Mouse (Mus musculus): ENCODE measurements around the gene Dst. TPM values are rescaled to one million over a fixed set of nuclear protein-coding genes. Genes with fewer than 3 reads are reported as not detected.

Dst gene
- polyA plus RNA-seq, 1 experiment from 2014 or later, result 5.9 TPM

DNA sequence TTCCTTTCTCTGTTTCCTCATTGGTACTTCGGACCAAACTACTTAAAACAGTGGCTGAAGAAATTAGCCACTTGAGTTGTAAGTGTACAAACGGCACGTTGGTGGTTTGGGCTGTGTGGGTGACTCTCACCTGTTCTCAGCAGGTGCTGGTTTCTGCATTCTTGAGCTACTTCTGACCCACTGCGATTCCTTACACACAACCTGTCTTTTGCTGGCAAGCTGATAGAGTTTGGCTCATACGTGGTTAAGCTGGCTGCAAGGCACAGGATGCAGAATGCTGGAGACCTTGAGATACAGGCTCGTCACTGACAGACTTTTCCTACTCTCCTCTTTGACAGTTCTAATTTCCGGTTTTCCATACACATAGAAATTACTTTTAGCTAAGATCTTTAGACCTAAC lies 19.4 kb downstream of the Dst start:
- H3K27me3 ChIP-seq, result no peaks in the 10 kb centered on the region
- H3K4me2 ChIP-seq, result no peak overlapping the region
- H3K36me3 ChIP-seq (replicated peaks), result no peaks in the 10 kb centered on the region
- no peak overlapping the region for H3K27ac ChIP-seq (replicated peaks)
- no peaks in the 10 kb centered on the region for H3K9me3 ChIP-seq (replicated peaks)
- 0 out of 2 replicates have a peak, but pooled peaks cover 2% of the 10 kb centered on the region for H3K4me1 ChIP-seq (replicated peaks)
- H3K9ac ChIP-seq, result no peak overlapping the region
- H3K4me3 ChIP-seq (replicated peaks), result no peak overlapping the region
- WGBS (ENCODE audit: insufficient replicate concordance), result 64% methylated on average over 7 of the region's 7 CpGs
- no peak for ATAC-seq (ENCODE audit: insufficient read depth)

DNA sequence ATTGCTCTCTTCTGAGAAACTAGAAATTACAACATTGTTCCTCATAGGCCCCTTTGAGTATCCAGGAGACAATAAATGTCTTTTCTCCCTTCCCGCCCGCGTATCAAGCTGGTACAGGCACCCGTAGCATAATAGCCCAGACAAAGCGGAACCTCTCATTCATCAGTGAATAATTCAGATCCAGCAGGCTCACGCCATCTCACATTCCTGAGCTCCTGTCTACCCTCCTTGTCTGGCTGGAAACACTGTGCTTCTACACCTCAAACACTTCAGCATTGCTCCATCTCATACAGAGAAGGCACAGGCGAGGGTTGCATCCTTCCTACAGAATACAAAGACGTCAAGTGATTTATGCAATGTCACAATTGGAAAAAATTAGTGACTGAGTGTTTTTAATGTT lies 23.8 kb downstream of the Dst start:
- Histone ChIP-seq H3K4me2 (no peak overlapping the region), H3K27me3 (no peaks in the 10 kb centered on the region), H3K4me1 (replicated peaks) (0 out of 2 replicates have a peak, but pooled peaks cover 2% of the 10 kb centered on the region), H3K27ac (replicated peaks) (no peak overlapping the region), H3K36me3 (replicated peaks) (no peaks in the 10 kb centered on the region), H3K9ac (no peak overlapping the region), H3K4me3 (replicated peaks) (no peak overlapping the region), H3K9me3 (replicated peaks) (no peaks in the 10 kb centered on the region)
- WGBS (ENCODE audit: insufficient replicate concordance), result 75% methylated on average over 8 of the region's 8 CpGs
- ATAC-seq (ENCODE audit: insufficient read depth), result no peak

DNA sequence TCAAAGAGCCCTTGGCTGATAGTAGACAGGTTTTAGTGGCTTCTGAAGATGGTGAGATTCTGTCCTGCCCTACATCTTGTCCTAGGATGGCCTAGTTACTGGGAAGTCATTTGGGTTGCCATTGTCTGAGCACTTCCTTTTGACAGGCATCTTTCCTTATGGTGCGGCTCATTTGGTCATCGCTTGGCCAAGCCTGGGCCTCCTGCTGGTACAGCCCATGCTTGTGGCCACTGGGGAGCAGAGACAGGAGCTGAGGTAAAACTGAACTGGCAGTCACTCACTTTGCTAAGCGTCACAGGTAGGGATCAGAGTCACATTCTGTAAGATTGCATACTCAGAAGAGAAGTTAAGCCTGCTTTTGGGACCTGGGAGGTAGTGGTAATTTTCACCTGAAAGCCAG lies 24.2 kb downstream of the Dst start:
- WGBS (ENCODE audit: insufficient replicate concordance), result 72% methylated on average over 3 of the region's 3 CpGs
- no peak overlapping the region for H3K4me2 ChIP-seq
- no peaks in the 10 kb centered on the region for H3K27me3 ChIP-seq
- H3K36me3 ChIP-seq (replicated peaks), result no peaks in the 10 kb centered on the region
- H3K9ac ChIP-seq, result no peak overlapping the region
- H3K27ac ChIP-seq (replicated peaks), result no peak overlapping the region
- no peak for ATAC-seq (ENCODE audit: insufficient read depth)
- no peaks in the 10 kb centered on the region for H3K9me3 ChIP-seq (replicated peaks)
- no peak overlapping the region for H3K4me3 ChIP-seq (replicated peaks)
- no peaks in the 10 kb centered on the region for H3K4me1 ChIP-seq (replicated peaks)

DNA sequence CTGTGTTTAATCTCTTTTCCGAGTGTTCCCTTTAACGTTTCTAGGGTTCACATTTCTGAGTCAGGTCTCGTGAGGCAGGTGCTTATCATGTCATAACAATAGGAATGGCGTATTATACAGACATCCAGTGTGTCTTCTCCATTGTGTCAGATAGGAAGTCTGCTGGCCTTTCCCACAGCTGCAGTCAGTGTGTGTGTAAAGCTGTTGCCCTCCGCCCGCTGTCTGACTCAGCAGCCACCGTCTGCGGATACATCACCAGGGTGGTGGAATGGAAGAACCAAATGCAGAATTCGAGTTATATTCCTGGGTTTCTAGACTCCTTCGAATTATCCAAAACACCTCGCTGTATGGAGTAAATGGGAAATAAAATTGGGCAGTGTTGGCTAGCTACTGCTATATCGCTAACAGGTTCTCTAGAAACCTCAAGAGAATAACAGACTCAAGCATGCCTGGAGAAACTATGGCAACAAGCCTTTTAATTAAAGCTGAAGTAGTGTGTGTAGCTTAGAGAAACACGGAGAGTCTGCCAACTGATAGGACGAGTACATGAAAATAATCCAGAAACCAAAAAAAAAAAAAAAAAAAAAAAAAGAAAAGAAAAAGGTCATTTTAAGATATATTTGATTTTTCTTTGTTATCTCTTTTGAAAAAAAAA lies 24.9 kb downstream of the Dst start:
- no peak overlapping the region for H3K4me2 ChIP-seq
- H3K27ac ChIP-seq (replicated peaks), result no peak overlapping the region
- WGBS (ENCODE audit: insufficient replicate concordance), result 59% methylated on average over 14 of the region's 14 CpGs
- no peak overlapping the region for H3K9ac ChIP-seq
- H3K36me3 ChIP-seq (replicated peaks), result no peaks in the 10 kb centered on the region
- no peaks in the 10 kb centered on the region for H3K4me1 ChIP-seq (replicated peaks)
- no peak for ATAC-seq (ENCODE audit: insufficient read depth)
- H3K4me3 ChIP-seq (replicated peaks), result no peak overlapping the region
- H3K9me3 ChIP-seq (replicated peaks), result no peaks in the 10 kb centered on the region
- H3K27me3 ChIP-seq, result no peaks in the 10 kb centered on the region

DNA sequence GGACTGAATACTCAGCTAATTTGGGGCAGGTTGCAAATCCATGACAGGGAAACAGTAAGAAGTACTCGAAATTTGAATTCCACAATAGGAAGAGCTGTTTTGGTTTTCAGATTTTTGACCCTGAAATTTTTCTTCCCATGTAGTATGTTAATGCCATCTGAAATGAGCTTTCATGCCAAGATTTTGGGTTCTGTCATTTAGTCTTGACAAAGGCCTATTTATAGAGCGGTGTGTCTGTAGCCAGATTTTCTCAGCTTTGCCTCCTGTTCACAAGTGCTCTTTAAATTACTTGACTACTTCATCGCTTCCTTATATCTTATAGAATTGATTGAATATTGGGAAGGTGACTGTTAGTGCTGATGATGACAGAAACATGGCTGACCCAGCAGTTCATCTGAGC lies 27.9 kb downstream of the Dst start:
- Histone ChIP-seq H3K27me3 (no peaks in the 10 kb centered on the region), H3K4me1 (replicated peaks) (no peaks in the 10 kb centered on the region), H3K27ac (replicated peaks) (no peak overlapping the region), H3K9ac (no peak overlapping the region), H3K36me3 (replicated peaks) (no peaks in the 10 kb centered on the region), H3K4me2 (no peak overlapping the region), H3K9me3 (replicated peaks) (no peaks in the 10 kb centered on the region), H3K4me3 (replicated peaks) (no peak overlapping the region)
- WGBS (ENCODE audit: insufficient replicate concordance), result 53% methylated on average over 3 of the region's 3 CpGs
- no peak for ATAC-seq (ENCODE audit: insufficient read depth)

DNA sequence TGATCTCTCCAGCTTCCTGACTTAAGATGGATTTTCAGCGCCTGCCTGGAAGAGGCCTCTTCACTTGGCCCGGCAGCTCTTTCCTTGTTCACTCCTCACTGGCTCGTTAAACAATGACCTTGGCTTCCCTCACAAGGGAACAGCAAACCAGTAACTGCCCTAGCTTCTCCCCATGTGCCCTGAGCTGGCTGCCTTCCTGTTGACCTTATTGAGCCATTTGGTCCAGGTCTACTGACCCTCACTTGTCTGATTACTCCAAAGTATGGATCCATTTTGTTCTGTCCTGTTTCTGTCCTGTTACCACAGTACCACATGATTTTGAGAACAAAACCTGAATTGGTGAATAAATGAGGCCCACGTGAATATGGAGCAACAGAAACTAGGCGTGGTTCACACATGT lies 31.8 kb downstream of the Dst start:
- WGBS (ENCODE audit: insufficient replicate concordance), result 51% methylated on average over 5 of the region's 5 CpGs

DNA sequence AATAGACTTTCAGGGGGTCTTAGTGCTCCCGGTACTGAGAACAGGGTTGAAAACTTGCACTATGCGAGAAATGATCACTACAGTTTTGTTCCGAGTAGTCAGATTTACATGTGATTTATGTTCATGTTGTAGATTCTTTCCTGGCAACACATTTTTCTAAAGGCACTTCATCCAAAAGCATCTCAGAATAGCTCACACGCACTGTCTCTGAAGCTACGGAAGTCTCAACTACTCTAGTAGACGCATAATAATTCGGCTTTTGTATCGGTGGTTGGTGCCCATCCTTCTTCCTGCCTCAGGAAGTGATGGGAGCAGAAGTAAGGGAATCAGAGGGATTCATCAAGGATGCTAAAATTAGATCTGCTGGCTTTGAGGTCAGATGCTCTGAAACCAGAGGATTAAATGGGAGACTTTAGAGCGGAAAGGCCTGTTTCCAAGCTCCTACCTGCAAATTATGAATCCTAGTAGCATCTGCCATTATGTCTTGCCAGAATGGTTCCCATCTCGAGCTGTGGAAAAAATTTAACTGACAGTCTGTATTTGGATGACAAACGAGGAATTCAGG lies 32.4 kb downstream of the Dst start:
- Histone ChIP-seq H3K9ac (no peak overlapping the region), H3K9me3 (replicated peaks) (no peaks in the 10 kb centered on the region), H3K36me3 (replicated peaks) (no peaks in the 10 kb centered on the region), H3K4me3 (replicated peaks) (no peak overlapping the region), H3K27ac (replicated peaks) (no peak overlapping the region), H3K4me1 (replicated peaks) (no peaks in the 10 kb centered on the region), H3K27me3 (no peaks in the 10 kb centered on the region), H3K4me2 (no peak overlapping the region)
- no peak for ATAC-seq (ENCODE audit: insufficient read depth)
- WGBS (ENCODE audit: insufficient replicate concordance), result 65% methylated on average over 11 of the region's 11 CpGs

More for the DNA sequence above, 31.8 kb downstream of the Dst start:
- no peak overlapping the region for H3K4me3 ChIP-seq (replicated peaks)
- H3K27ac ChIP-seq (replicated peaks), result no peak overlapping the region
- no peak overlapping the region for H3K9ac ChIP-seq
- no peaks in the 10 kb centered on the region for H3K27me3 ChIP-seq
- H3K36me3 ChIP-seq (replicated peaks), result no peaks in the 10 kb centered on the region
- no peak overlapping the region for H3K4me2 ChIP-seq
- no peaks in the 10 kb centered on the region for H3K9me3 ChIP-seq (replicated peaks)
- H3K4me1 ChIP-seq (replicated peaks), result no peaks in the 10 kb centered on the region
- 0 out of 2 replicates have a peak, but pooled peaks have one; percentile 22 for ATAC-seq (ENCODE audit: insufficient read depth)

DNA sequence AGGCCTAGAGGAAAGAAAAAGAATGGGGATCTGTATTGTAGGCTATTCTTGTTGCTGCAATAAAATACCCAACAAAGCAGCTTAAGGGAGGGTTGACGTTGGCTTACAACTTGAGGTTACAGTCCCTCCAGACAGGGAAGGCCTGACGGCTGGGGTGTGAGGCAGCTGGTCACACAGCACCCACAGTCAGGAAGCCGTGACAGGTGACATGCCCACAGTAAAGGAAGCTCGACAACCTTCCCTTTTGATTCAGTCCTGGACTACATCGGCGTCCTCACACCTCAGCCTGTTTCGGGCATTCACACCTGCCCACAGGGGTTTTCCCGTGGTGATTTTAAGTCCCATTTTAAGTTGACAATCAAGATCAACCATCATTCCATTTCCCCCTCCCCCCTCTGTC lies 34.6 kb downstream of the Dst start:
- 51% methylated on average over 8 of the region's 8 CpGs for WGBS (ENCODE audit: insufficient replicate concordance)
- Histone ChIP-seq H3K9ac (no peak overlapping the region), H3K27me3 (no peaks in the 10 kb centered on the region), H3K4me3 (replicated peaks) (no peak overlapping the region), H3K9me3 (replicated peaks) (no peaks in the 10 kb centered on the region), H3K4me1 (replicated peaks) (0 out of 2 replicates have a peak, but pooled peaks cover 3% of the 10 kb centered on the region), H3K27ac (replicated peaks) (no peak overlapping the region), H3K4me2 (no peak overlapping the region), H3K36me3 (replicated peaks) (no peaks in the 10 kb centered on the region)
- no peak for ATAC-seq (ENCODE audit: insufficient read depth)

DNA sequence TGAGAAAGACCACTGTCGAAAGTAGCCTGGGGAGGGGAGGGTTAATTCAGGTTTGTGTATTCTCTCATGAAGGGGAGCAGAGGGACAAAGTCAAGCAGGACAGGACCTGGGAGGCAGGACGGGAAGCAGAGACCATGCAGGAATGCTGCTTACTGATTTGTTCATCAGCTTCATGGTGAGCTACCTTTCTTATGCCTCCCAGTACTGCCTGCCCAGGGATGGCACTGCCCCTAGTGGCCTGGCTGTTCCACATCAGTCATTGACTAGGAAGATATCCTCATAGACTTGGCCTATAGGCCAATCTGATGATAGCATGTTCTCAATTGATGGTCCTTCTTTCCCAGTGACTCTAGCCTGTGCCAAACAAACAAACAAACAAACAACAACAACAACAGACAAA lies 35.9 kb downstream of the Dst start:
- Histone ChIP-seq H3K4me1 (replicated peaks) (0 out of 2 replicates have a peak, but pooled peaks cover 5% of the 10 kb centered on the region), H3K9ac (no peak overlapping the region), H3K4me3 (replicated peaks) (no peak overlapping the region), H3K36me3 (replicated peaks) (no peaks in the 10 kb centered on the region), H3K4me2 (no peak overlapping the region), H3K27me3 (no peaks in the 10 kb centered on the region), H3K9me3 (replicated peaks) (no peaks in the 10 kb centered on the region), H3K27ac (replicated peaks) (no peak overlapping the region)
- ATAC-seq (ENCODE audit: insufficient read depth), result no peak
- 43% methylated on average over 2 of the region's 2 CpGs for WGBS (ENCODE audit: insufficient replicate concordance)

DNA sequence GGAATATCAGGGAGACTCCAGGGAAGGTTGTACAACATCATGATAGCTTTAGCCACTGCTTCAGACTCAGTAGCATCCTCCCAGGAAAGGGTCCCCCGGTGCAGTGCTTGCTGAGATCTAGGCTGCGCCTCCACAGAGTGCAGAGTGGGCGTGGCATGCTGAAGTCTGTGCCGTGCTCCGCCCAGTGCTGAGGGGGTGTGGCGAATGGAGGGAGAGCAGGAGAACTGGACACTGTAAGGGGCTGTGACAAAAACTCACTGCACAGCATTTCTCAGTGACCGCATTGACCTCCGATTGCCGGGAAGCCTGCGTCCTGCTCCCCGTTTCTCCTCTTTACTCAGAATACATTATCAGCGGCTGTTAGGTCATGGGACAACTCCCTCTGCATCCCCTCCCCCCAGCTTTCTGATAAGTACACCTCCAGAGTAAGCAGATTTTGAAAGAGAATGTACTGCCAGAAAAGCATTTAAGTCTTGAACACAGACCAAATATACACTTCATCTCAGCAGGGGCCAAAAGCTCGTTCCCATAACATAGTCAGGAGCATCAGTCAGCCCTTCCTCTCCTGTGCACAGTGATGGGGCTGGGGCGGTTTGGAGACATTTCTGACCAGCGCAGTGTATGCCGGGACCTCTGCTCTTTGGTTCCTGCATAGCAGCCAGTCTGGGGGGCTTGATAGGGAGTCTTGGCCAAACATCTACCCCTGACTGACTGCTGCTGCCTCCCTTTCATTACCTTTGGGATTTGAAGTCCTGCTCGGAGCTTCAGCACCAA lies 37.1 kb downstream of the Dst start:
- Histone ChIP-seq H3K4me2 (peak overlapping the region; percentile 38), H3K9me3 (replicated peaks) (no peaks in the 10 kb centered on the region), H3K27ac (replicated peaks) (peak overlapping the region; percentile 48; the same call in 1 of the 2 replicates), H3K36me3 (replicated peaks) (no peaks in the 10 kb centered on the region), H3K27me3 (no peaks in the 10 kb centered on the region), H3K4me1 (replicated peaks) (0 out of 2 replicates have a peak, but pooled peaks cover 5% of the 10 kb centered on the region), H3K9ac (no peak overlapping the region), H3K4me3 (replicated peaks) (0 out of 2 replicates have a peak overlapping the region, but pooled peaks have one; percentile 12)
- WGBS (ENCODE audit: insufficient replicate concordance), result 56% methylated on average over 17 of the region's 17 CpGs
- ATAC-seq (ENCODE audit: insufficient read depth), result peak; percentile 76

DNA sequence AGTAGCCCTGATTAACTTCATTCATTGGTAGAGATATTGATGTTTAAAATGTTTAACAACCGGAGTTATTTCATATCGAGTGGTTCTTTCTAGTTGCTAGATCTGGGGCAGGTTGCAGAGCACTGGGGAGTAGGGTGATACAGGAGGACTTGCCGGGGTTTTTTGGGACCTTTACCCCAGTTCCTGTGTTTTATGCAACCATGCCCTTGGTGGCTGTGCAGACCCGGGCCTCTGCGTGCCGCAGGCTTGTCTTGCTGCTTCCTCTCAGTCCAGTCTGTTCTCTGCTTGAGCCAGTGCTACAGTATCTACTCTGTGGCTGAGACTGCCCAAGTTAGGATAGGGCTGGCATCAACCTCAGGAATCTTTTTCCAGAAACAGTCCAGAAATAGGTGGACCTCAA lies 37.7 kb downstream of the Dst start:
- H3K9ac ChIP-seq, result no peak overlapping the region
- H3K4me1 ChIP-seq (replicated peaks), result 0 out of 2 replicates have a peak, but pooled peaks cover 5% of the 10 kb centered on the region
- no peak overlapping the region for H3K27ac ChIP-seq (replicated peaks)
- no peaks in the 10 kb centered on the region for H3K9me3 ChIP-seq (replicated peaks)
- no peaks in the 10 kb centered on the region for H3K36me3 ChIP-seq (replicated peaks)
- H3K4me3 ChIP-seq (replicated peaks), result no peak overlapping the region
- peak; percentile 46; the same call in 1 of the 2 replicates for ATAC-seq (ENCODE audit: insufficient read depth)
- H3K4me2 ChIP-seq, result no peak overlapping the region
- 64% methylated on average over 6 of the region's 6 CpGs for WGBS (ENCODE audit: insufficient replicate concordance)
- H3K27me3 ChIP-seq, result no peaks in the 10 kb centered on the region

Measured in liver, embryonic 15.5 days (tissue).